Mouse (Mus musculus) embryonic facial prominence, embryonic 15.5 days (tissue): Measurements from ENCODE around the gene Sh3bgrl2. TPM values are rescaled to one million over a fixed set of nuclear protein-coding genes. Genes with fewer than 3 reads are reported as not detected.
A peak's percentile ranks its signal among the peaks of the same experiment; 100 is the strongest.

ENCODE experiments used
- ATAC-seq: fragments of 200-750 bp; cut with Nextera tagmentation; 2 replicates; pipeline ENCODE4 v1.8.0; 2017; ENCODE audit warnings: low read depth, moderate TSS enrichment; ENCODE audit not compliant: insufficient number of reproducible peaks, low FRiP score, low TSS enrichment
- H3K27ac ChIP-seq: fragments of 300-500 bp; sonication (generic); replicated peaks from 2 replicates; pipeline ENCODE4 v1.5.1; 2015; ENCODE audit warnings: mild to moderate bottlenecking, inconsistent platforms
- H3K27me3 ChIP-seq: fragments of 300-500 bp; sonication (generic); 2 replicates; pipeline ENCODE4 v1.6.1; 2015; ENCODE audit warnings: inconsistent platforms
- H3K36me3 ChIP-seq: fragments of 300-500 bp; sonication (generic); 2 replicates; pipeline ENCODE4 v1.6.1; 2015; ENCODE audit warnings: mild to moderate bottlenecking, inconsistent platforms
- H3K4me1 ChIP-seq: fragments of 300-500 bp; sonication (generic); 2 replicates; pipeline ENCODE4 v1.6.1; 2015; ENCODE audit warnings: inconsistent platforms
- H3K4me2 ChIP-seq: fragments of 300-500 bp; sonication (generic); replicated peaks from 2 replicates; pipeline ENCODE4 v1.6.1; 2015; ENCODE audit warnings: mild to moderate bottlenecking, inconsistent platforms
- H3K4me3 ChIP-seq: fragments of 300-500 bp; sonication (generic); replicated peaks from 2 replicates; pipeline ENCODE4 v1.5.1; 2015; ENCODE audit warnings: mild to moderate bottlenecking, inconsistent platforms
- H3K9ac ChIP-seq: fragments of 300-500 bp; sonication (generic); 2 replicates; pipeline ENCODE4 v1.6.1; 2015; ENCODE audit warnings: inconsistent platforms
- H3K9me3 ChIP-seq: fragments of 300-500 bp; sonication (generic); replicated peaks from 2 replicates; pipeline ENCODE4 v1.6.1; 2016; ENCODE audit warnings: inconsistent platforms
- WGBS: fragments of 180-500 bp; shearing (Covaris S2); methylation state at CpG from one replicate; pipeline ENCODE4 v1.1.7; 2015; 5-methylcytosine and 5-hydroxymethylcytosine counted together
- polyA plus RNA-seq: library from polyadenylated mRNA; unstranded; fragments of >200 nt; fragmentation: Nextera tagmentation; extraction: Ambion mirVana; gene quantifications from 2 replicates; pipeline ENCODE4 v1.2.1, GENCODE M21; 2015

The Sh3bgrl2 gene
- polyA plus RNA-seq, 1 experiment from 2014 or later = 22.8 TPM

DNA sequence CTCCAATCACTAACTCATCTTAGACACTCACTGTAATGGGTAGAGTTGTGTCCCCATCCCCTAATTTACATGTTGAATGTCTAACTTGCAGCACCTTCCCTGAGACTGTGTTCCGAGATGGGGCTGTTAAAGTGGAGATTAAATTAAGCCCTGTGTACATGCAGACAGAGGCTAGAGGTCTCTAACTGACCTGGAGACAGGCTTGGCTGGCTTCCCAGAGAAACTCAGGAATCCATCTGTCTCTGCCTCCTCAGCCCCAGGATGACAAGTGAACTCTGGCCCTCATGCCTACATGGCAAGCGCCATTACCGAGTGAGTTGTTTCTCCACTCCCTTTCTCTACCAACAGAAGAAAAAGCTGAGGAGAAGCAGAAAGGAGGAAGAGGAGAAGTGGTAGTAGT lies 7.2 kb upstream of the Sh3bgrl2 start:
- Histone ChIP-seq H3K4me3 (no peak overlapping the region), H3K27ac (no peak overlapping the region), H3K4me2 (no peak overlapping the region), H3K4me1 (no peaks in the 10 kb centered on the region), H3K27me3 (no peaks in the 10 kb centered on the region), H3K9me3 (no peaks in the 10 kb centered on the region), H3K9ac (no peak overlapping the region), H3K36me3 (no peaks in the 10 kb centered on the region)
- WGBS = 78% methylated on average over 3 of the region's 3 CpGs
- no peak for ATAC-seq

DNA sequence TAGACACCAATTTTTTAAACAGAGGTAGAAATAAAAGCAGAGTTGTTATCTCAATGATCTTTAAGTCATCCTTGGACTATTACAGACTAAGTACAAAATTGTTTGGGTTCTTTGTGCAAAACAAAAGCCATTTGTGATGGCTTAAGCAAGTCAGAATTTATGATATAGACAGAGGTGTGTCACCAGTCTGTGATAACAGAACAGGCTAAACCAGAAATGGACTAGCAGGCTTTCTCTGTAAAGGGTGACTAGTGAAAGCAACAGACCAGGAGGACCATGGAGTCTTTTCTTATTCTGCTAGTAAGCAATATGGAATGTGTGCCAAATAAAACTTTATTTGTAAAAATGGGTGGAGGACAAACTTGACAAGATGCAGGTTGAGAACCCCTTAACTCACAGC lies 2.9 kb upstream of the Sh3bgrl2 start:
- H3K9me3 ChIP-seq = no peaks in the 10 kb centered on the region
- H3K4me1 ChIP-seq = peaks cover 4% of the 10 kb centered on the region; the same call in 1 of the 2 replicates
- H3K36me3 ChIP-seq = no peaks in the 10 kb centered on the region
- no peak overlapping the region for H3K9ac ChIP-seq
- H3K27me3 ChIP-seq = no peaks in the 10 kb centered on the region
- no peak for ATAC-seq
- H3K4me3 ChIP-seq = no peak overlapping the region
- H3K27ac ChIP-seq = no peak overlapping the region
- no peak overlapping the region for H3K4me2 ChIP-seq

DNA sequence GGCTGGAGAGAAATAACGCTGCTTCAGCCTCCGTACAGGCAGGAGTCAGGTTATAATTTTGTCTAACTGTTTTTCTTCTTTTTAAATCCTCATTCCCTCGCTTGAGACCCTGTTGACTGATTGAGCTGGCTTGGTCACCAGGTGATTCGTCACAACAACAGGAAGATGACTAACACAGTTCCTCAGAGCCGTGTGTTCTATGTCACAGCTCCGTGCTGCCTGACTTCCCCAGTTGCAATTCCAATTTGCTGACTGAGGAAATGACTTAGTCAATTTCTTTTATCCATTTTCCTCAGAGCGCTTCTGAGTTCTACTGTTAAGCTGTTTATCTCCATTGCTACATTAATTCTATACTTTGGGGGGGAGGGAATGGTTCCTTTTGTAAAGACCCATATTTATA lies 1.8 kb upstream of the Sh3bgrl2 start:
- H3K4me1 ChIP-seq = peaks cover 7% of the 10 kb centered on the region; the same call in 1 of the 2 replicates
- no peak overlapping the region for H3K9ac ChIP-seq
- no peaks in the 10 kb centered on the region for H3K36me3 ChIP-seq
- H3K4me3 ChIP-seq = no peak overlapping the region
- H3K4me2 ChIP-seq = no peak overlapping the region
- no peak for ATAC-seq
- 73% methylated on average over 7 of the region's 7 CpGs for whole genome bisulfite sequencing
- H3K27me3 ChIP-seq = no peaks in the 10 kb centered on the region
- H3K9me3 ChIP-seq = no peaks in the 10 kb centered on the region
- no peak overlapping the region for H3K27ac ChIP-seq

- WGBS = 74% methylated on average over 7 of the region's 7 CpGs
- H3K9me3 ChIP-seq = no peaks in the 10 kb centered on the region
- ATAC-seq = no peak
- no peaks in the 10 kb centered on the region for H3K27me3 ChIP-seq
- H3K4me3 ChIP-seq = no peak overlapping the region
- H3K9ac ChIP-seq = no peak overlapping the region
- no peak overlapping the region for H3K4me2 ChIP-seq
- H3K36me3 ChIP-seq = no peaks in the 10 kb centered on the region
- H3K4me1 ChIP-seq = peaks cover 10% of the 10 kb centered on the region; the same call in 1 of the 2 replicates
- no peak overlapping the region for H3K27ac ChIP-seq
Observed at GRCm38 (mm10) chr9:83547229-83547628, 898 bp upstream of the Sh3bgrl2 start.

- H3K4me3 ChIP-seq = no peak overlapping the region
- peaks cover 10% of the 10 kb centered on the region; the same call in 1 of the 2 replicates for H3K4me1 ChIP-seq
- H3K9ac ChIP-seq = no peak overlapping the region
- no peak overlapping the region for H3K4me2 ChIP-seq
- H3K27ac ChIP-seq = no peak overlapping the region
- no peaks in the 10 kb centered on the region for H3K36me3 ChIP-seq
- no peak for ATAC-seq
- 72% methylated on average over 6 of the region's 6 CpGs for WGBS
- no peaks in the 10 kb centered on the region for H3K9me3 ChIP-seq
- H3K27me3 ChIP-seq = no peaks in the 10 kb centered on the region
Observed at GRCm38 (mm10) chr9:83549866-83550265, 1.7 kb downstream of the Sh3bgrl2 start.

- H3K4me3 ChIP-seq = no peak overlapping the region
- H3K27ac ChIP-seq = no peak overlapping the region
- ATAC-seq = no peak
- H3K9me3 ChIP-seq = no peaks in the 10 kb centered on the region
- no peak overlapping the region for H3K9ac ChIP-seq
- H3K36me3 ChIP-seq = no peaks in the 10 kb centered on the region
- 61% methylated on average over 7 of the region's 7 CpGs for WGBS
- H3K4me2 ChIP-seq = no peak overlapping the region
- H3K27me3 ChIP-seq = no peaks in the 10 kb centered on the region
- H3K4me1 ChIP-seq = peaks cover 10% of the 10 kb centered on the region; the same call in 1 of the 2 replicates
Observed at GRCm38 (mm10) chr9:83551116-83551515, 3.0 kb downstream of the Sh3bgrl2 start.

- 62% methylated on average over 6 of the region's 6 CpGs for WGBS
- no peaks in the 10 kb centered on the region for H3K9me3 ChIP-seq
- H3K36me3 ChIP-seq = no peaks in the 10 kb centered on the region
- H3K27ac ChIP-seq = no peak overlapping the region
- peaks cover 15% of the 10 kb centered on the region for H3K4me1 ChIP-seq
- no peaks in the 10 kb centered on the region for H3K27me3 ChIP-seq
- H3K9ac ChIP-seq = no peak overlapping the region
- no peak for ATAC-seq
- no peak overlapping the region for H3K4me2 ChIP-seq
- H3K4me3 ChIP-seq = no peak overlapping the region
Observed at GRCm38 (mm10) chr9:83551632-83552031, 3.5 kb downstream of the Sh3bgrl2 start.

DNA sequence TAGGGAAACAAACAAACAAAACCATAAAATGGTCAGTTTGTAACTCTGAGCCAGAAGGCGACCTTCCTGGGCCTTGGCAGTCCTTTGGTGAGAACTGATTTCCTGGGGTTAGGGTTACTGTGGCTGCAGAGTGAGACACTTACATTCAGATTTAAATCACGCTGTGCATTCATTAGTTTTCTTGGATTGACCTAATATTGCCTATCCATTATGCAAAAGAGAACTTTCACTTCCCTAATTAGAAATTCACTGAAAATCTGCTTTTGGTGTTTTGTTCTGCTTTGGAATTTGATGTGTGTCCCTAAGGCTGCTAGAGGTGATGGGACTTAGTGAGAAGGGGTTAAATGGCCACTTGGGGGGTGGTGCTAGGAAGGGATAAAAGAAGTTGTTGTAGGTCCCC lies 7.5 kb downstream of the Sh3bgrl2 start:
- 86% methylated on average over 2 of the region's 2 CpGs for WGBS
- Histone ChIP-seq H3K9me3 (no peaks in the 10 kb centered on the region), H3K4me1 (peaks cover 23% of the 10 kb centered on the region), H3K9ac (no peak overlapping the region), H3K4me3 (no peak overlapping the region), H3K27me3 (no peaks in the 10 kb centered on the region), H3K36me3 (no peaks in the 10 kb centered on the region), H3K4me2 (no peak overlapping the region), H3K27ac (no peak overlapping the region)
- no peak for ATAC-seq

DNA sequence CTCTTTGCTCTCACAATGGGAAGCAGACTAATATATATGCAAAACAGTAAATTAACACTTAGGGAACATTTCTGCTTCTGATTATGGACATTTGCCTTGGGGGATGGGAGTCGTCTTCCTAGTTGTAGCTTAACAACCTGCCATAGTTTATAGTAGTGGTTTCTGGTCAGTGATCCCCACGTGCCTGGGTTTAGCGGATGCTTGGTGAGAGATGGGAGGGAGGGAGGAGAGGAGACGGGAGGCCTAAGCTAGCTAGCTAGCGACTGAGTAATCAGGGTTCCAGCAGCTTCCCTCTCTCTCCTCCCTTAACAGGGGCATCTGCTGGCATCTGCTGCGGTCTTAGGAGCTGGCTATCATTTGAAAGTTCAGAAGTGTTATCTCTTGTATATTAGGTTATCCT lies 8.1 kb downstream of the Sh3bgrl2 start:
- Histone ChIP-seq H3K4me2 (no peak overlapping the region), H3K27ac (no peak overlapping the region), H3K9me3 (no peaks in the 10 kb centered on the region), H3K9ac (no peak overlapping the region), H3K4me1 (peaks cover 20% of the 10 kb centered on the region), H3K27me3 (no peaks in the 10 kb centered on the region), H3K4me3 (no peak overlapping the region), H3K36me3 (no peaks in the 10 kb centered on the region)
- 29% methylated on average over 6 of the region's 6 CpGs for WGBS
- ATAC-seq = no peak

DNA sequence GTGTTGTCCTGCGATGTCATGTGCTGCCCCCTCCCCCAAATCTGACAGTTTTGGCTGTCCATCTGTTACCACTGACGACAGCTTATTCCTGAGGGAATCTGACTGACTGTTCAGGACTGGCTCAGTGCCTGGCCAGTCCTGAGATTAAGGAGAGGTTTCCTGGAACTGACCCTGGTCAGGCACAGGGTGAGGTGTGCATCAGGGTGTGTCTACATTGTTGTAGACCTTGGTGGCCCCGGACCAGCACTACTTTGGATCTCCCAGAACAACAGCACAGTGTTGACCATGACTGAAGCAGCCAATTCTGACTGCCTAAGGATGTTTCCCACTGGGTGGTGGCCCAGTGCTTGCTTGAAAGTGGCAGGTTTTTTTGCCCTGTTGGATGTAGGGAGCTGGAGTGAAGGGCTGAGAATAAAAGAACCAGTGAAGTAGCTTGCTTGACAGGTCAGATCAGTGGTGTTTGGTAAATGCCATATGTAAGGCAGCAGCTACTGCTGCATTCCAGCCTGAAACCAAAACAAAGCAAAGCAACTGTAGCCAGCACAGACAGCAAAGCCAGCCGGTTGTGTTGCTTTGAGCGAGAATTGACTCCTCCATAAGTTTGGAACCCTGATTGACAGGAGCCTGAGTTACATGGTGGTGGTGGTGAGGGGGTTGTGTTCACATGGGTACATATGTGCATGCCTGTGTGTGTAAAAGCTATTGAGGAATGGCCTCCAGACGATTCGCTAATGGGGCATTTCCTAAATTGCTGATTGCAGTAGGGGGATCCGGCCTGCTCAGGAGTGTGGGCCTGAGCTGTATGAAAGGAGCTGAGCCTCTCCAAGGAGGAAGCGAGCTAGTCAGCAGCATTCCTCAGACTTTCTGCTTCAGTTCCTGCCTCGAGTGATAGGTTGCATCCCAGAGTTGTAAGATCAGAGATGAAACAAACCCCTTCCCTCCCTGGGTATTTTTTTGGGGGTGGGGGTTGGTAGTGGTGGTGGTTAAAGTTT lies 8.9 kb downstream of the Sh3bgrl2 start:
- no peak overlapping the region for H3K4me3 ChIP-seq
- H3K36me3 ChIP-seq = no peaks in the 10 kb centered on the region
- no peak overlapping the region for H3K9ac ChIP-seq
- ATAC-seq = peak; percentile 26; the same call in 1 of the 2 replicates
- H3K27ac ChIP-seq = peak overlapping the region; percentile 8; the same call in 1 of the 2 replicates
- 22% methylated on average over 10 of the region's 10 CpGs for WGBS
- no peaks in the 10 kb centered on the region for H3K9me3 ChIP-seq
- H3K4me2 ChIP-seq = no peak overlapping the region
- peaks cover 16% of the 10 kb centered on the region for H3K4me1 ChIP-seq
- H3K27me3 ChIP-seq = no peaks in the 10 kb centered on the region

DNA sequence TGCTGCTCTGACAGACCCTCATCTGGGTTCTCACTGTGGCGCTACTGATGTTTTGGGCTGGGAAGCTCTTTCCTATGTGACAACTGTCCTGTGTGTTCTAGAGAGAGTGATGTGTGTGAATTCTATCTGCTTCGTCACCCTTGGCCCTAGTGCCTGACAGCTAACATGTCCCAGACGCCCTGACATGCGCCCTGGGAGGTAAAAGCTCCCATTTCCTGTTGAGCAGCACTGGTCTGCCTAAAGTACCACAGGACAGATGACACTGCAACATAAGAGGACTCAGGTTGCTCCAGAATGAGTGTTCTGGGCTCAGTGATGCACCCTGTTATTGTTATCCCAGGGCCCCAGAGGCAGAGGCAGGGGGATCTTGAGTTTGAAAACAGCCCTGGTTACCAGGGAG lies 12.5 kb downstream of the Sh3bgrl2 start:
- H3K9me3 ChIP-seq = no peaks in the 10 kb centered on the region
- no peak for ATAC-seq
- WGBS = 71% methylated on average over 4 of the region's 4 CpGs
- no peak overlapping the region for H3K9ac ChIP-seq
- no peaks in the 10 kb centered on the region for H3K36me3 ChIP-seq
- H3K4me3 ChIP-seq = no peak overlapping the region
- H3K27ac ChIP-seq = no peak overlapping the region
- H3K27me3 ChIP-seq = no peaks in the 10 kb centered on the region
- H3K4me1 ChIP-seq = peaks cover 40% of the 10 kb centered on the region
- no peak overlapping the region for H3K4me2 ChIP-seq

- no peak overlapping the region for H3K4me3 ChIP-seq
Observed at GRCm38 (mm10) chr9:83562889-83563288, 14.8 kb downstream of the Sh3bgrl2 start.

More at GRCm38 (mm10) chr9:83562889-83563288, 14.8 kb downstream of the Sh3bgrl2 start:
- no peaks in the 10 kb centered on the region for H3K27me3 ChIP-seq
- no peaks in the 10 kb centered on the region for H3K9me3 ChIP-seq
- peaks cover 26% of the 10 kb centered on the region for H3K4me1 ChIP-seq
- 92% methylated on average over 7 of the region's 7 CpGs for WGBS
- no peak overlapping the region for H3K9ac ChIP-seq
- ATAC-seq = no peak
- H3K36me3 ChIP-seq = no peaks in the 10 kb centered on the region
- H3K27ac ChIP-seq = no peak overlapping the region
- H3K4me2 ChIP-seq = no peak overlapping the region
